Mouse (Mus musculus) embryonic facial prominence, embryonic 13.5 days (tissue): ENCODE results near the gene Map1s. TPM values are rescaled to one million over a fixed set of nuclear protein-coding genes. Genes with fewer than 3 reads are reported as not detected.
A peak's percentile ranks its signal among the peaks of the same experiment; 100 is the strongest.

Source experiments
- ATAC-seq: fragments of 200-750 bp; cut with Nextera tagmentation; 2 replicates; pipeline ENCODE4 v1.8.0; 2017; ENCODE audit warnings: low read depth; ENCODE audit not compliant: insufficient number of reproducible peaks, insufficient read depth, low FRiP score, low TSS enrichment
- H3K27ac ChIP-seq: fragments of 300-500 bp; sonication (generic); 2 replicates; pipeline ENCODE4 v1.5.1; 2015; ENCODE audit warnings: moderate library complexity, mild to moderate bottlenecking, inconsistent platforms
- H3K27me3 ChIP-seq: fragments of 300-500 bp; sonication (generic); 2 replicates; pipeline ENCODE4 v1.6.1; 2015; ENCODE audit warnings: mild to moderate bottlenecking, inconsistent platforms
- H3K36me3 ChIP-seq: fragments of 300-500 bp; sonication (generic); 2 replicates; pipeline ENCODE4 v1.6.1; 2015; ENCODE audit warnings: mild to moderate bottlenecking, inconsistent platforms
- H3K4me1 ChIP-seq: fragments of 300-500 bp; sonication (generic); 2 replicates; pipeline ENCODE4 v1.6.1; 2015; ENCODE audit warnings: inconsistent platforms
- H3K4me2 ChIP-seq: fragments of 300-500 bp; sonication (generic); 2 replicates; pipeline ENCODE4 v1.6.1; 2015; ENCODE audit warnings: moderate library complexity, mild to moderate bottlenecking, inconsistent platforms
- H3K4me3 ChIP-seq: fragments of 300-500 bp; sonication (generic); 2 replicates; pipeline ENCODE4 v1.5.1; 2015; ENCODE audit warnings: mild to moderate bottlenecking, inconsistent platforms
- H3K9ac ChIP-seq: fragments of 300-500 bp; sonication (generic); 2 replicates; pipeline ENCODE4 v1.6.1; 2015; ENCODE audit warnings: mild to moderate bottlenecking, inconsistent platforms
- H3K9me3 ChIP-seq: fragments of 300-500 bp; sonication (generic); 2 replicates; pipeline ENCODE4 v1.6.1; 2016; ENCODE audit warnings: inconsistent platforms
- WGBS: fragments of 180-500 bp; shearing (Covaris S2); methylation state at CpG from one replicate; pipeline ENCODE4 v1.1.7; 2015; ENCODE audit warnings: mixed read lengths; 5-methylcytosine and 5-hydroxymethylcytosine counted together
- polyA plus RNA-seq: library from polyadenylated mRNA; unstranded; fragments of >200 nt; fragmentation: Nextera tagmentation; extraction: Ambion mirVana; gene quantifications from 2 replicates; pipeline ENCODE4 v1.2.1, GENCODE M21; 2015

Map1s gene
- polyA plus RNA-seq, 1 experiment from 2014 or later, result 52.6 TPM

- Histone ChIP-seq H3K27ac (no peak overlapping the region), H3K9me3 (no peaks in the 10 kb centered on the region), H3K9ac (0 out of 2 replicates have a peak overlapping the region, but pooled peaks have one; percentile 4), H3K27me3 (peaks cover 10% of the 10 kb centered on the region), H3K36me3 (no peaks in the 10 kb centered on the region), H3K4me1 (peaks cover 22% of the 10 kb centered on the region), H3K4me2 (no peak overlapping the region), H3K4me3 (no peak overlapping the region)
- no peak for ATAC-seq
- 23% methylated on average over 4 of the region's 4 CpGs for WGBS
Observed at GRCm38 (mm10) chr8:70903112-70903511, 2.6 kb upstream of the Map1s start.

GRCm38 (mm10) chr8:70903582-70903981 lies 2.1 kb upstream of the Map1s start:
- H3K4me1 ChIP-seq, result peaks cover 17% of the 10 kb centered on the region
- H3K36me3 ChIP-seq, result no peaks in the 10 kb centered on the region
- H3K4me2 ChIP-seq, result no peak overlapping the region
- no peaks in the 10 kb centered on the region for H3K9me3 ChIP-seq
- peaks cover 10% of the 10 kb centered on the region for H3K27me3 ChIP-seq
- H3K9ac ChIP-seq, result no peak overlapping the region
- H3K27ac ChIP-seq, result no peak overlapping the region
- ATAC-seq, result no peak
- H3K4me3 ChIP-seq, result no peak overlapping the region

GRCm38 (mm10) chr8:70904532-70904931 lies 1.2 kb upstream of the Map1s start:
- H3K27me3 ChIP-seq, result peaks cover 10% of the 10 kb centered on the region
- H3K4me3 ChIP-seq, result no peak overlapping the region
- WGBS, result 64% methylated on average over 4 of the region's 4 CpGs
- no peaks in the 10 kb centered on the region for H3K9me3 ChIP-seq
- 0 out of 2 replicates have a peak, but pooled peaks cover 8% of the 10 kb centered on the region for H3K36me3 ChIP-seq
- H3K4me1 ChIP-seq, result peaks cover 14% of the 10 kb centered on the region
- H3K4me2 ChIP-seq, result no peak overlapping the region
- no peak overlapping the region for H3K27ac ChIP-seq
- H3K9ac ChIP-seq, result no peak overlapping the region
- no peak for ATAC-seq

- peaks cover 10% of the 10 kb centered on the region for H3K27me3 ChIP-seq
- peak overlapping the region; percentile 82 for H3K9ac ChIP-seq
- ATAC-seq, result no peak
- WGBS, result 15% methylated on average over 8 of the region's 8 CpGs
- H3K4me2 ChIP-seq, result peak overlapping the region; percentile 77
- peak overlapping the region; percentile 93 for H3K27ac ChIP-seq
- H3K9me3 ChIP-seq, result no peaks in the 10 kb centered on the region
- H3K4me3 ChIP-seq, result peak overlapping the region; percentile 79
- 0 out of 2 replicates have a peak, but pooled peaks cover 9% of the 10 kb centered on the region for H3K36me3 ChIP-seq
- H3K4me1 ChIP-seq, result peaks cover 14% of the 10 kb centered on the region
Observed at GRCm38 (mm10) chr8:70905463-70905830, 285 bp upstream of the Map1s start.

GRCm38 (mm10) chr8:70907518-70907917 lies 1.8 kb downstream of the Map1s start:
- H3K36me3 ChIP-seq, result peaks cover 29% of the 10 kb centered on the region
- 94% methylated on average over 2 of the region's 2 CpGs for WGBS
- no peak for ATAC-seq
- H3K27ac ChIP-seq, result no peak overlapping the region
- H3K4me1 ChIP-seq, result peaks cover 14% of the 10 kb centered on the region
- no peak overlapping the region for H3K4me3 ChIP-seq
- H3K9me3 ChIP-seq, result no peaks in the 10 kb centered on the region
- H3K9ac ChIP-seq, result no peak overlapping the region
- peaks cover 10% of the 10 kb centered on the region for H3K27me3 ChIP-seq
- H3K4me2 ChIP-seq, result no peak overlapping the region

GRCm38 (mm10) chr8:70911596-70911995 lies 5.9 kb downstream of the Map1s start:
- H3K27ac ChIP-seq, result no peak overlapping the region
- H3K4me2 ChIP-seq, result no peak overlapping the region
- no peak overlapping the region for H3K4me3 ChIP-seq
- H3K36me3 ChIP-seq, result peaks cover 70% of the 10 kb centered on the region
- no peaks in the 10 kb centered on the region for H3K27me3 ChIP-seq
- H3K9me3 ChIP-seq, result no peaks in the 10 kb centered on the region
- ATAC-seq, result no peak
- 0 out of 2 replicates have a peak overlapping the region, but pooled peaks have one; percentile 36 for H3K9ac ChIP-seq
- H3K4me1 ChIP-seq, result peaks cover 8% of the 10 kb centered on the region
- 84% methylated on average over 5 of the region's 5 CpGs for WGBS

GRCm38 (mm10) chr8:70912955-70913354 lies 7.2 kb downstream of the Map1s start:
- H3K4me1 ChIP-seq, result no peaks in the 10 kb centered on the region
- no peak overlapping the region for H3K9ac ChIP-seq
- no peak overlapping the region for H3K4me2 ChIP-seq
- no peak overlapping the region for H3K4me3 ChIP-seq
- WGBS, result 95% methylated on average over 30 of the region's 30 CpGs
- ATAC-seq, result no peak
- H3K36me3 ChIP-seq, result peaks cover 84% of the 10 kb centered on the region
- no peaks in the 10 kb centered on the region for H3K27me3 ChIP-seq
- H3K9me3 ChIP-seq, result no peaks in the 10 kb centered on the region
- no peak overlapping the region for H3K27ac ChIP-seq

GRCm38 (mm10) chr8:70913523-70913922 lies 7.8 kb downstream of the Map1s start:
- H3K4me1 ChIP-seq, result no peaks in the 10 kb centered on the region
- no peak overlapping the region for H3K9ac ChIP-seq
- 96% methylated on average over 26 of the region's 26 CpGs for WGBS
- H3K4me3 ChIP-seq, result no peak overlapping the region
- ATAC-seq, result no peak
- H3K27ac ChIP-seq, result no peak overlapping the region
- H3K4me2 ChIP-seq, result no peak overlapping the region
- no peaks in the 10 kb centered on the region for H3K27me3 ChIP-seq
- H3K9me3 ChIP-seq, result no peaks in the 10 kb centered on the region
- H3K36me3 ChIP-seq, result peaks cover 89% of the 10 kb centered on the region

- peaks cover 91% of the 10 kb centered on the region for H3K36me3 ChIP-seq
- H3K9ac ChIP-seq, result no peak overlapping the region
- no peaks in the 10 kb centered on the region for H3K27me3 ChIP-seq
- WGBS, result 94% methylated on average over 17 of the region's 17 CpGs
- ATAC-seq, result no peak
- H3K4me1 ChIP-seq, result no peaks in the 10 kb centered on the region
- H3K4me2 ChIP-seq, result no peak overlapping the region
- H3K9me3 ChIP-seq, result no peaks in the 10 kb centered on the region
- H3K27ac ChIP-seq, result no peak overlapping the region
- no peak overlapping the region for H3K4me3 ChIP-seq
Observed at GRCm38 (mm10) chr8:70914704-70915103, 9.0 kb downstream of the Map1s start.

- no peaks in the 10 kb centered on the region for H3K27me3 ChIP-seq
- H3K36me3 ChIP-seq, result peaks cover 55% of the 10 kb centered on the region
- H3K4me2 ChIP-seq, result no peak overlapping the region
- no peaks in the 10 kb centered on the region for H3K4me1 ChIP-seq
- 90% methylated on average over 9 of the region's 9 CpGs for WGBS
- H3K4me3 ChIP-seq, result no peak overlapping the region
- ATAC-seq, result no peak
- no peaks in the 10 kb centered on the region for H3K9me3 ChIP-seq
- H3K27ac ChIP-seq, result no peak overlapping the region
- no peak overlapping the region for H3K9ac ChIP-seq
Observed at GRCm38 (mm10) chr8:70920049-70920922, 14.6 kb downstream of the Map1s start.

- H3K36me3 ChIP-seq, result peaks cover 20% of the 10 kb centered on the region
- no peaks in the 10 kb centered on the region for H3K4me1 ChIP-seq
- H3K4me3 ChIP-seq, result no peak overlapping the region
- H3K9ac ChIP-seq, result no peak overlapping the region
- no peak overlapping the region for H3K4me2 ChIP-seq
- ATAC-seq, result no peak
- H3K27ac ChIP-seq, result no peak overlapping the region
- WGBS, result 89% methylated on average over 4 of the region's 4 CpGs
- H3K27me3 ChIP-seq, result no peaks in the 10 kb centered on the region
- H3K9me3 ChIP-seq, result no peaks in the 10 kb centered on the region
Observed at GRCm38 (mm10) chr8:70924151-70924550, 18.4 kb downstream of the Map1s start.

- no peak for ATAC-seq
- H3K4me1 ChIP-seq, result no peaks in the 10 kb centered on the region
Observed at GRCm38 (mm10) chr8:70925754-70926153, 20.0 kb downstream of the Map1s start.

More at GRCm38 (mm10) chr8:70925754-70926153, 20.0 kb downstream of the Map1s start:
- peaks cover 13% of the 10 kb centered on the region for H3K36me3 ChIP-seq
- H3K27ac ChIP-seq, result no peak overlapping the region
- H3K9me3 ChIP-seq, result no peaks in the 10 kb centered on the region
- WGBS, result 91% methylated on average over 4 of the region's 4 CpGs
- no peak overlapping the region for H3K4me2 ChIP-seq
- no peak overlapping the region for H3K4me3 ChIP-seq
- H3K9ac ChIP-seq, result no peak overlapping the region
- no peaks in the 10 kb centered on the region for H3K27me3 ChIP-seq
